Mouse (Mus musculus): ENCODE measurements at regions not wholly inside any gene's neighbourhood (a gene's known extent, or its start where the extent isn't known, plus 50 kb on each side); places are given as distances from the start of the nearest gene placed in this dataset.

GRCm38 (mm10) chr3:38363888-38364287 is 120.8 kb downstream of the Ankrd50 start:
- ATAC-seq (replicated peaks; ENCODE audit: extremely low read depth, insufficient read depth, low FRiP score): no peak
- Histone ChIP-seq H3K4me3 (ENCODE audit: low read length) (no peak overlapping the region), H3K4me2 (ENCODE audit: low read depth, low read length) (no peak overlapping the region), H3K4me1 (ENCODE audit: control insufficient read depth, insufficient read depth, low read length) (peaks cover 3% of the 10 kb centered on the region; the same call in 1 of the 2 replicates), H3K9me3 (replicated peaks; ENCODE audit: control insufficient read depth, low read length) (0 out of 2 replicates have a peak, but pooled peaks cover 2% of the 10 kb centered on the region), H3K27me3 (ENCODE audit: control insufficient read depth, insufficient read depth, low read length) (no peaks in the 10 kb centered on the region), H3K27ac (ENCODE audit: low read length) (no peak overlapping the region), H3K36me3 (ENCODE audit: control insufficient read depth, insufficient read depth) (no peaks in the 10 kb centered on the region), H3K9ac (ENCODE audit: low read length) (no peak overlapping the region)
- WGBS: 58% methylated on average over 4 of the region's 4 CpGs

- no peak overlapping the region; the same call in 1 of the 2 replicates for H3K27ac ChIP-seq (ENCODE audit: low read length)
- WGBS: 58% methylated on average over 4 of the region's 4 CpGs
- ATAC-seq (replicated peaks; ENCODE audit: extremely low read depth, insufficient read depth, low FRiP score): no peak
Observed at GRCm38 (mm10) chr3:38361411-38361810, 123.2 kb downstream of the Ankrd50 start.

GRCm38 (mm10) chr3:38360974-38361373 is 123.7 kb downstream of the Ankrd50 start:
- no peak for ATAC-seq (replicated peaks; ENCODE audit: extremely low read depth, insufficient read depth, low FRiP score)
- H3K27me3 ChIP-seq (ENCODE audit: control insufficient read depth, insufficient read depth, low read length): no peaks in the 10 kb centered on the region
- H3K4me1 ChIP-seq (ENCODE audit: control insufficient read depth, insufficient read depth, low read length): peaks cover 13% of the 10 kb centered on the region
- H3K36me3 ChIP-seq (ENCODE audit: control insufficient read depth, insufficient read depth): no peaks in the 10 kb centered on the region
- H3K9ac ChIP-seq (ENCODE audit: low read length): no peak overlapping the region
- 54% methylated on average over 5 of the region's 5 CpGs for WGBS
- H3K4me2 ChIP-seq (ENCODE audit: low read depth, low read length): no peak overlapping the region
- H3K4me3 ChIP-seq (ENCODE audit: low read length): no peak overlapping the region
- 0 out of 2 replicates have a peak, but pooled peaks cover 2% of the 10 kb centered on the region for H3K9me3 ChIP-seq (replicated peaks; ENCODE audit: control insufficient read depth, low read length)
- H3K27ac ChIP-seq (ENCODE audit: low read length): peak overlapping the region; percentile 63

More at GRCm38 (mm10) chr3:38361411-38361810, 123.2 kb downstream of the Ankrd50 start:
- no peaks in the 10 kb centered on the region for H3K36me3 ChIP-seq (ENCODE audit: control insufficient read depth, insufficient read depth)
- no peak overlapping the region for H3K4me2 ChIP-seq (ENCODE audit: low read depth, low read length)
- H3K4me3 ChIP-seq (ENCODE audit: low read length): no peak overlapping the region
- H3K4me1 ChIP-seq (ENCODE audit: control insufficient read depth, insufficient read depth, low read length): peaks cover 13% of the 10 kb centered on the region
- H3K9me3 ChIP-seq (replicated peaks; ENCODE audit: control insufficient read depth, low read length): 0 out of 2 replicates have a peak, but pooled peaks cover 2% of the 10 kb centered on the region
- H3K9ac ChIP-seq (ENCODE audit: low read length): no peak overlapping the region
- no peaks in the 10 kb centered on the region for H3K27me3 ChIP-seq (ENCODE audit: control insufficient read depth, insufficient read depth, low read length)

GRCm38 (mm10) chr3:38360421-38360921 is 124.2 kb downstream of the Ankrd50 start:
- H3K36me3 ChIP-seq (ENCODE audit: control insufficient read depth, insufficient read depth): no peaks in the 10 kb centered on the region
- H3K4me1 ChIP-seq (ENCODE audit: control insufficient read depth, insufficient read depth, low read length): peaks cover 13% of the 10 kb centered on the region
- H3K27me3 ChIP-seq (ENCODE audit: control insufficient read depth, insufficient read depth, low read length): no peaks in the 10 kb centered on the region
- H3K27ac ChIP-seq (ENCODE audit: low read length): peak overlapping the region; percentile 63
- no peak overlapping the region for H3K4me2 ChIP-seq (ENCODE audit: low read depth, low read length)
- H3K4me3 ChIP-seq (ENCODE audit: low read length): no peak overlapping the region
- H3K9me3 ChIP-seq (replicated peaks; ENCODE audit: control insufficient read depth, low read length): 0 out of 2 replicates have a peak, but pooled peaks cover 2% of the 10 kb centered on the region
- 28% methylated on average over 3 of the region's 3 CpGs for WGBS
- no peak overlapping the region for H3K9ac ChIP-seq (ENCODE audit: low read length)
- peak; percentile 46; the same call in 1 of the 2 replicates for ATAC-seq (replicated peaks; ENCODE audit: extremely low read depth, insufficient read depth, low FRiP score)

GRCm38 (mm10) chr3:38357905-38358491 is 126.6 kb downstream of the Ankrd50 start:
- 0 out of 2 replicates have a peak overlapping the region, but pooled peaks have one; percentile 26 for H3K9ac ChIP-seq (ENCODE audit: low read length)
- peaks cover 13% of the 10 kb centered on the region for H3K4me1 ChIP-seq (ENCODE audit: control insufficient read depth, insufficient read depth, low read length)
- peak overlapping the region; percentile 32 for H3K4me3 ChIP-seq (ENCODE audit: low read length)
- peak overlapping the region; percentile 62 for H3K27ac ChIP-seq (ENCODE audit: low read length)
- 14% methylated on average over 14 of the region's 14 CpGs for WGBS
- H3K27me3 ChIP-seq (ENCODE audit: control insufficient read depth, insufficient read depth, low read length): no peaks in the 10 kb centered on the region
- no peaks in the 10 kb centered on the region for H3K9me3 ChIP-seq (replicated peaks; ENCODE audit: control insufficient read depth, low read length)
- H3K36me3 ChIP-seq (ENCODE audit: control insufficient read depth, insufficient read depth): no peaks in the 10 kb centered on the region
- ATAC-seq (replicated peaks; ENCODE audit: extremely low read depth, insufficient read depth, low FRiP score): peak; percentile 71
- H3K4me2 ChIP-seq (ENCODE audit: low read depth, low read length): peak overlapping the region; percentile 55

- no peak overlapping the region for H3K9ac ChIP-seq (ENCODE audit: low read length)
- 22% methylated on average over 2 of the region's 2 CpGs for WGBS
- H3K36me3 ChIP-seq (ENCODE audit: control insufficient read depth, insufficient read depth): no peaks in the 10 kb centered on the region
- no peak overlapping the region for H3K27ac ChIP-seq (ENCODE audit: low read length)
- H3K4me1 ChIP-seq (ENCODE audit: control insufficient read depth, insufficient read depth, low read length): 0 out of 2 replicates have a peak, but pooled peaks cover 2% of the 10 kb centered on the region
- no peak for ATAC-seq (replicated peaks; ENCODE audit: extremely low read depth, insufficient read depth, low FRiP score)
- no peak overlapping the region for H3K4me2 ChIP-seq (ENCODE audit: low read depth, low read length)
- H3K27me3 ChIP-seq (ENCODE audit: control insufficient read depth, insufficient read depth, low read length): no peaks in the 10 kb centered on the region
- H3K9me3 ChIP-seq (replicated peaks; ENCODE audit: control insufficient read depth, low read length): no peaks in the 10 kb centered on the region
- no peak overlapping the region for H3K4me3 ChIP-seq (ENCODE audit: low read length)
Observed at GRCm38 (mm10) chr3:38344283-38344682, 140.4 kb downstream of the Ankrd50 start.

- no peaks in the 10 kb centered on the region for H3K36me3 ChIP-seq (ENCODE audit: control insufficient read depth, insufficient read depth)
- H3K27ac ChIP-seq (ENCODE audit: low read length): no peak overlapping the region
- no peaks in the 10 kb centered on the region for H3K4me1 ChIP-seq (ENCODE audit: control insufficient read depth, insufficient read depth, low read length)
- ATAC-seq (replicated peaks; ENCODE audit: extremely low read depth, insufficient read depth, low FRiP score): no peak
- H3K4me2 ChIP-seq (ENCODE audit: low read depth, low read length): no peak overlapping the region
- no peaks in the 10 kb centered on the region for H3K27me3 ChIP-seq (ENCODE audit: control insufficient read depth, insufficient read depth, low read length)
- no peak overlapping the region for H3K4me3 ChIP-seq (ENCODE audit: low read length)
- no peak overlapping the region for H3K9ac ChIP-seq (ENCODE audit: low read length)
- no peaks in the 10 kb centered on the region for H3K9me3 ChIP-seq (replicated peaks; ENCODE audit: control insufficient read depth, low read length)
- 93% methylated on average over 1 of the region's 1 CpGs for WGBS
Observed at GRCm38 (mm10) chr3:38341666-38342065, 143.0 kb downstream of the Ankrd50 start.

GRCm38 (mm10) chr3:38333321-38333910 is 151.2 kb downstream of the Ankrd50 start:
- no peak for ATAC-seq (replicated peaks; ENCODE audit: extremely low read depth, insufficient read depth, low FRiP score)
- Histone ChIP-seq H3K27ac (ENCODE audit: low read length) (no peak overlapping the region), H3K27me3 (ENCODE audit: control insufficient read depth, insufficient read depth, low read length) (no peaks in the 10 kb centered on the region), H3K9me3 (replicated peaks; ENCODE audit: control insufficient read depth, low read length) (no peaks in the 10 kb centered on the region), H3K9ac (ENCODE audit: low read length) (no peak overlapping the region), H3K4me2 (ENCODE audit: low read depth, low read length) (no peak overlapping the region), H3K36me3 (ENCODE audit: control insufficient read depth, insufficient read depth) (no peaks in the 10 kb centered on the region), H3K4me3 (ENCODE audit: low read length) (no peak overlapping the region), H3K4me1 (ENCODE audit: control insufficient read depth, insufficient read depth, low read length) (peaks cover 5% of the 10 kb centered on the region)
- 66% methylated on average over 3 of the region's 3 CpGs for WGBS

- H3K27ac ChIP-seq (ENCODE audit: low read length): no peak overlapping the region
- H3K9ac ChIP-seq (ENCODE audit: low read length): no peak overlapping the region
- H3K4me2 ChIP-seq (ENCODE audit: low read depth, low read length): no peak overlapping the region
- H3K36me3 ChIP-seq (ENCODE audit: control insufficient read depth, insufficient read depth): no peaks in the 10 kb centered on the region
- H3K4me3 ChIP-seq (ENCODE audit: low read length): no peak overlapping the region
- ATAC-seq (replicated peaks; ENCODE audit: extremely low read depth, insufficient read depth, low FRiP score): no peak
- no peaks in the 10 kb centered on the region for H3K27me3 ChIP-seq (ENCODE audit: control insufficient read depth, insufficient read depth, low read length)
- H3K9me3 ChIP-seq (replicated peaks; ENCODE audit: control insufficient read depth, low read length): no peaks in the 10 kb centered on the region
- peaks cover 5% of the 10 kb centered on the region for H3K4me1 ChIP-seq (ENCODE audit: control insufficient read depth, insufficient read depth, low read length)
Observed at GRCm38 (mm10) chr3:38331169-38331568, 153.5 kb downstream of the Ankrd50 start.
